18 mouse cellular contexts compared by ENCODE assay signal in genomic region chr2:168610941-168611340, GRCm38 (mm10). TPM values are rescaled to one million over a fixed set of nuclear protein-coding genes. Genes with fewer than 3 reads are reported as not detected.
A peak's percentile ranks its signal among the peaks of the same experiment; 100 is the strongest.
DNase-seq lines count a peak whose midpoint lies in the region; ATAC-seq and TF ChIP-seq lines count a peak whose summit lies in the region.
"Had no signal": no experiment of that assay in that cellular context is flagged by ENCODE, and none has a peak within 500 bp of the region (broad histone marks: within the 10 kb centered on the region; RNA-seq: fewer than 3 reads in every experiment).

No protein-coding gene starts in this region.

- H3K4me1 ChIP-seq in heart, embryonic 10.5 days, result peaks cover 57% of the 10 kb centered on the region
- H3K4me1 ChIP-seq in heart, embryonic 16.5 days (ENCODE audit: control insufficient read depth, insufficient read depth, low read length), result peaks cover 64% of the 10 kb centered on the region

- H3K27ac ChIP-seq in heart, embryonic 10.5 days, result peak overlapping the region; percentile 57; the same call in 1 of the 2 replicates
- peak overlapping the region; percentile 52 for H3K27ac ChIP-seq in heart, embryonic 16.5 days (ENCODE audit: low read length)
- H3K27ac ChIP-seq: hindbrain, embryonic 10.5 days had no signal

- ATAC-seq in heart, embryonic 16.5 days (replicated peaks; ENCODE audit: extremely low read depth, insufficient read depth, low FRiP score), result peak; percentile 38
- ATAC-seq: forebrain, embryonic 16.5 days had no signal

- 58% methylated on average over 3 of the region's 3 CpGs for WGBS in heart, embryonic 10.5 days
- 60% methylated on average over 3 of the region's 3 CpGs for WGBS in heart, embryonic 16.5 days

- no peak for DNase-seq in heart, embryonic 10.5 days (ENCODE audit: low spot score)
- no peak for DNase-seq in heart, postnatal 14 days
- DNase-seq in adipocyte (ENCODE audit: low spot score), result peak; percentile 70
- DNase-seq in embryo, embryonic 11 days, result no peak
- DNase-seq in right cerebral cortex, postnatal 36 days (ENCODE audit: low spot score in 2 of 2), result no peak
- DNase-seq: cerebellum, adult 18-20 months; gastrocnemius, postnatal 36 days; kidney, adult 11 months; liver; lung, postnatal 10 days; midbrain, embryonic 14.5 days; retina, postnatal 1 day; thymus, postnatal 14 days had no signal

- no peaks in the 10 kb centered on the region for H3K79me2 ChIP-seq in myocyte (ENCODE audit: control insufficient read depth, insufficient read depth)

- no peak overlapping the region for H3ac ChIP-seq in myocyte (ENCODE audit: control insufficient read depth, insufficient read length)

- no peaks in the 10 kb centered on the region; the same call in 1 of the 2 replicates for H3K27me3 ChIP-seq in heart, embryonic 10.5 days (ENCODE audit: insufficient read depth, poor library complexity, severe bottlenecking)
- no peaks in the 10 kb centered on the region for H3K27me3 ChIP-seq in heart, embryonic 16.5 days (ENCODE audit: control insufficient read depth, insufficient read depth, low read length)
- H3K27me3 ChIP-seq in myocyte (ENCODE audit: control insufficient read depth, insufficient read depth, insufficient read length), result no peaks in the 10 kb centered on the region

- no peak for TF ChIP-seq POLR2A in myocyte (IDR thresholded peaks at IDR 0.05; ENCODE audit: insufficient read length, low read depth)

- H3K4me2 ChIP-seq in heart, embryonic 16.5 days (ENCODE audit: low read depth, low read length), result no peak overlapping the region
- no peak overlapping the region for H3K4me2 ChIP-seq in myocyte (ENCODE audit: low read depth)

- H3K9me3 ChIP-seq in heart, embryonic 10.5 days, result no peaks in the 10 kb centered on the region
- H3K9me3 ChIP-seq in heart, embryonic 16.5 days (replicated peaks; ENCODE audit: control insufficient read depth, low read length), result no peaks in the 10 kb centered on the region
- H3K9me3 ChIP-seq: hindbrain, embryonic 10.5 days had no signal

- 0 out of 2 replicates have a peak overlapping the region, but pooled peaks have one; percentile 5 for H3K9ac ChIP-seq in heart, embryonic 16.5 days (ENCODE audit: low read length)

- no peaks in the 10 kb centered on the region for H3K36me3 ChIP-seq in heart, embryonic 10.5 days
- H3K36me3 ChIP-seq in heart, embryonic 16.5 days (ENCODE audit: control insufficient read depth, insufficient read depth), result no peaks in the 10 kb centered on the region
- no peaks in the 10 kb centered on the region for H3K36me3 ChIP-seq in myocyte (ENCODE audit: control insufficient read depth, insufficient read depth)
- H3K36me3 ChIP-seq: G1E; hindbrain, embryonic 10.5 days had no signal

- intact Hi-C loops in heart, postnatal 14 days (cut with DNase I), result no loop called here

- no peak overlapping the region for H3K4me3 ChIP-seq in heart, embryonic 10.5 days
- H3K4me3 ChIP-seq in heart, embryonic 16.5 days (ENCODE audit: low read length), result no peak overlapping the region
- H3K4me3 ChIP-seq in myocyte, result no peak overlapping the region
- H3K4me3 ChIP-seq: hindbrain, embryonic 10.5 days had no signal

TF ChIP-seq in myocyte, 11 proteins besides CTCF, POLR2A, EP300 and RAD21:
- TF ChIP-seq POLR2AphosphoS2 (IDR thresholded peaks at IDR 0.05; ENCODE audit: insufficient read length, low read depth) (no peak), TCF3 (IDR thresholded peaks at IDR 0.05; ENCODE audit: insufficient read length, low read depth) (no peak), MAX (IDR thresholded peaks at IDR 0.05; ENCODE audit: low read depth) (no peak), SRF (IDR thresholded peaks at IDR 0.05; ENCODE audit: control insufficient read depth, insufficient read length, low read depth) (no peak), E2F4 (IDR thresholded peaks at IDR 0.05; ENCODE audit: insufficient read depth) (no peak), MYOD1 (IDR thresholded peaks at IDR 0.05; ENCODE audit: control insufficient read depth in 1 of 3, insufficient read length in 2 of 3, low read depth in 2 of 3) (peak in 2 of 3 experiments; percentile 46 to 72), TCF12 (IDR thresholded peaks at IDR 0.05; ENCODE audit: insufficient read depth, poor library complexity, severe bottlenecking) (no peak), REST (IDR thresholded peaks at IDR 0.05; ENCODE audit: insufficient read depth, insufficient read length) (no peak), USF1 (IDR thresholded peaks at IDR 0.05; ENCODE audit: low read depth) (no peak), MYOG (IDR thresholded peaks at IDR 0.05; ENCODE audit: control insufficient read depth in 1 of 3, insufficient read depth in 1 of 3, insufficient read length in 2 of 3, low read depth in 2 of 3) (peak in 1 of 3 experiments; percentile 59), CEBPB (IDR thresholded peaks at IDR 0.05; ENCODE audit: insufficient read depth, poor library complexity, severe bottlenecking) (no peak)

RNA-seq across cellular contexts. Expression of gene Nfatc2, which starts 9.5 kb away (rescaled TPM):
- 2.0 and 4.6 TPM in 2 replicates for polyA plus RNA-seq in heart, embryonic 10.5 days (2016; fragmentation: Nextera tagmentation; extraction: Ambion mirVana)
- 10 to 100 TPM; 15.9 to 17.8 TPM for total RNA-seq in heart, postnatal 14 days (2021)
- polyA plus RNA-seq in heart, embryonic 16.5 days (2015; fragmentation: Nextera tagmentation; extraction: Ambion mirVana), result 10.0 and 10.9 TPM in 2 replicates
- polyA plus RNA-seq in myocyte (2012; fragmentation: generic; extraction: Trizol), result 0.55 TPM
- polyA plus RNA-seq: G1E had no signal
